Mouse (Mus musculus) layer of hippocampus, adult 9-11 months (tissue): ENCODE results near the gene Tmc6.

Experiments used
- DNase-seq: peaks from one replicate; pipeline ENCODE4 v3.0.0; 2022

Tmc6 gene

GRCm38 (mm10) chr11:117780199-117780515, 1.8 kb downstream of the Tmc6 start:
- no peak for DNase-seq

GRCm38 (mm10) chr11:117779434-117780198, 2.4 kb downstream of the Tmc6 start:
- peak; percentile 77 for DNase-seq

GRCm38 (mm10) chr11:117778851-117779433, 3.1 kb downstream of the Tmc6 start:
- no peak for DNase-seq

GRCm38 (mm10) chr11:117778031-117778430, 4.0 kb downstream of the Tmc6 start:
- DNase-seq, result no peak

- no peak for DNase-seq
Observed at GRCm38 (mm10) chr11:117777111-117777510, 4.9 kb downstream of the Tmc6 start.

GRCm38 (mm10) chr11:117776085-117776792, 5.8 kb downstream of the Tmc6 start:
- DNase-seq, result no peak

- peak; percentile 59 for DNase-seq
Observed at GRCm38 (mm10) chr11:117775540-117775939, 6.5 kb downstream of the Tmc6 start.

- DNase-seq, result no peak
Observed at GRCm38 (mm10) chr11:117774925-117775324, 7.1 kb downstream of the Tmc6 start.

- DNase-seq, result no peak
Observed at GRCm38 (mm10) chr11:117772352-117772751, 9.6 kb downstream of the Tmc6 start.

- DNase-seq, result no peak
Observed at GRCm38 (mm10) chr11:117770407-117770806, 11.6 kb downstream of the Tmc6 start.

- DNase-seq, result no peak
Observed at GRCm38 (mm10) chr11:117769683-117770047, 12.3 kb downstream of the Tmc6 start.

GRCm38 (mm10) chr11:117768725-117769682, 13.0 kb downstream of the Tmc6 start:
- no peak for DNase-seq

- DNase-seq, result no peak
Observed at GRCm38 (mm10) chr11:117766275-117766674, 15.7 kb downstream of the Tmc6 start.

GRCm38 (mm10) chr11:117765361-117765760, 16.6 kb downstream of the Tmc6 start:
- no peak for DNase-seq

- no peak for DNase-seq
Observed at GRCm38 (mm10) chr11:117764319-117764718, 17.7 kb downstream of the Tmc6 start.

- DNase-seq, result no peak
Observed at GRCm38 (mm10) chr11:117762246-117762645, 19.8 kb downstream of the Tmc6 start.

- no peak for DNase-seq
Observed at GRCm38 (mm10) chr11:117761801-117762200, 20.2 kb downstream of the Tmc6 start.

GRCm38 (mm10) chr11:117760374-117761119, 21.5 kb downstream of the Tmc6 start:
- DNase-seq, result no peak

- no peak for DNase-seq
Observed at GRCm38 (mm10) chr11:117759267-117759666, 22.7 kb downstream of the Tmc6 start.

GRCm38 (mm10) chr11:117755891-117756290, 26.1 kb downstream of the Tmc6 start:
- no peak for DNase-seq

- DNase-seq, result peak; percentile 61
Observed at GRCm38 (mm10) chr11:117751544-117751943, 30.5 kb downstream of the Tmc6 start.

GRCm38 (mm10) chr11:117749414-117749813, 32.6 kb downstream of the Tmc6 start:
- peak; percentile 94 for DNase-seq
